Mouse (Mus musculus) MEL-GATA-1-ER (cell line): Measurements from ENCODE around the gene Pspn.

Experiments used
- DNase-seq: peaks from one replicate; pipeline ENCODE4 v3.0.0-alpha.2; 2012; ENCODE audit warnings: low read depth; ENCODE audit errors: extremely low read depth

The Pspn gene

GRCm38 (mm10) chr17:56996506-56996905, 3.3 kb downstream of the Pspn start:
- no peak for DNase-seq

GRCm38 (mm10) chr17:56995046-56995445, 4.8 kb downstream of the Pspn start:
- DNase-seq, result no peak

- DNase-seq, result no peak
Observed at GRCm38 (mm10) chr17:56990966-56991365, 8.9 kb downstream of the Pspn start.

- DNase-seq, result peak; percentile 96
Observed at GRCm38 (mm10) chr17:56990115-56990746, 9.6 kb downstream of the Pspn start, which contains the start of gene Clpp. TSS of gene Clpp (plus strand) at chr17:56990305.

DNA sequence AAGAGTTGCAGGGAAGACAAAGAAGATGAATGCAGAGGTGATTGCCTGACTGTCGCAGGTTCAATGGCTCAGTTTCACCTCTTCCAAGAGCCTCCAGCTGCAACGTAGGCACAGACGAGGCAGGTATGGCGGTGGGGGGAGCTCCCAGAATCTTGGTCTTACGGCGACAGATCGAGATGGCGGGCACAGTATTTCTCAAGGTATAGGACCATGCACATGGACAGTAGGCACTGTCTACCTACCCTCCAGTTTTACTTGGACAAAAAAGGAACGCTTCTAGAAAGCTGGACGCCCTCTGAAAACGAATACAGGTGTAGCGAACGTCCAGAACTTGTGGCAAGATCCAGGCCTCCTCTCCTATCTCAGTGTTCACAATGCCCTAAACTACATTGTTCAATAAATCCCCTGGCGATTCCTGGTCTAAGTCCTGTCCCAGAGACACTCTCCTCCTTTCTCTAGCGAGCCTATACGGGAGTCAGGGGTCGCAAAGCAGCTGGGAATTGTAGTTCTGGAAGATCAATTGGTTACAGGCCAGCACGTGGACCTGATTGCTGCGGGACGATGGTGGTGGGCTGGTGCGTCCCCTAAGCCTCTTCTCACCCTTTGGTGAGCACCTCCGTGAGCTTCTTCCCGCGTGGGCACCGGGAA, 10.2 kb downstream of the Pspn start:
- DNase-seq, result peak; percentile 84

DNA sequence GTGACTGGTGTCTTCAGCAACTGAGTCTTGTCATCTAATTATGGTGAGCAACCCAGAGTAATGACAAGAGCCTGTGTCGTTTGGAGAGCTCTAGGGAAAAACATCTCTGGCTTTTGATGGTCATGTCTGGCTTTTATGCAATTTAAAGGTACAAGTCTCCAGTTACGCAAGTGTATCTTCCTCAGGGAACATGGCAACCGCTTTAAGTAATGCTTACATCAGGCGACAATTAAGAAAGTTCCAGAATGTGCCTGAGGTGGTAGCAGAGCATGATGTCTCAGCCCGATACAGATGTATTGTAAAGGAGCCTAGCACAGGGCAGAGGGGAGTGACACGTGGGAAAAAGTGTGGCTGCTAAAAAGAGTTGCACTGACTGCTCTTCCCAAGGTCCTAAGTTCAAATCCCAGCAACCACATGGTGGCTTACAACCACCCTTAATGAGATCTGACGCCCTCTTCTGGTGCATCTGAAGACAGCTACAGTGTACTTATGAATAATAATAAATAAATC, 10.8 kb downstream of the Pspn start:
- no peak for DNase-seq

- no peak for DNase-seq
Observed at GRCm38 (mm10) chr17:56988441-56988840, 11.4 kb downstream of the Pspn start.

DNA sequence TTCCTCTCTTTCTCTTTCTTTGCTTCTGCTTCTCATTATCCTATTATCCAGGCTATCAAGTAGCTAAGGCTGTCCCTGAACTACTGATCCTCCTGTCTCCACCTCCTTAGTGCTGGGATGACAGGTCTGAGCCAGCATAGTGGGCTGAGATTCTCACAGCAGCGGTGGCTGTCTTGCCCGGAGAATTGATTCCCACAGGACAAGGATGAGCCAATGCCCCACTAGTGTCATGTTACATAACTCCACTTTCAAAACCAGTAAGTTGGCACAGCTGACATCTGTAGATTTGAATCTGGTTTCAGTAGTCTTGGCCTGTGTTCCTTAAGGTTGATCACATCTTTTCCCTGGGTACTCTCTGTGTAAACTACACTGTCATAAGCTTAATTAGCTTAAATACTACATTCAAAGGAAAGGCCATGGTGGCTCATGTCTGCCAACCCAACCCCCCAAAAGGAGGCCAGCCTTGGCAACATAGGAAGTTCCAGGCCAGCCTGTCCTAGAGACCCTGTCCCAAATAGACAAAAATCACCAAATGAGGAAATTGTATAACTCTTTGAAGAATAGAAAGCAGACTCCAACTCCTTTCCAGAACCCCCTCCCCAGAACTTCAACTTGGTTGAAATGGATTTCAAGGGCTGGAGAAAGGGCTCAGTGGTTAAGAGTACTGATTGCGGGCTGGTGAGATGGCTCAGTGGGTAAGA, 13.6 kb downstream of the Pspn start:
- no peak for DNase-seq

DNA sequence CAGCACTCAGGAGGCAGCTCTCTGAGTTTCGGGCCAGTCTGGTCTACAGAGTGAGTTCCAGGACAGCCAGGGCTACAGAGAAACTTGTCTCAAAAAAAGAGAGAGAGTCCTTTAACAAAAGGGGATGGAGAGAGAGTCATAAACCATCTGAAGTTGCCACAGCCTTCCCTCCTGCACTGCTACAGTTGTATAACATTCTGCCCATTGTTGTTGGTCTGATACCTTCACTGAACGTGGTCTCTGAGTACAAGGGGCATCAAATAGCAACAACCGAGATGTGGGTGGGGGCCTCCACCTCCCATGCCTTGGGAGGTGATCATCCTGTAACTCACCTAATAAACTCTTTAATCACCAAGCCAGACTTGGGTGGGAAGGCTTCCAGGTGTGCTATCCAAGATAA, 14.2 kb downstream of the Pspn start:
- no peak for DNase-seq

DNA sequence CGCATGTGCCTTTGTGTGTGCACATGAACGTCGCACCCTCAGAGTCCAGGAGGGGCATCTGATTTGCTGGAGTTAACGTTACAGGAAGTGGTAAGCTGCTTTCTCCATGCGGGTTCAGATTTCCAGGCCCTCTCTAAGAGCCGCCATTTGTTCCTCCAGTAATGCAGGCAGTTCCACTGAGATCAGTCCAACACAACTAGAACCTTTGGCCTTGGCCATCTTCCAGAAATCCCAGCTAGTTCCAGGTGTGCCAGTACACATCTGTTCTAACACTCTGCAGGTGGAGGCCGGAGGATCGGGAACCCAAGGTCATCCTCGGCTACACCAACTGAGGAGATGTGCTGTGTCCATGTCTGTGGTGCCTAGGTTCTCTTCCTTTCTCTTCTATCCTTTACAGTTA, 14.9 kb downstream of the Pspn start:
- DNase-seq, result no peak

DNA sequence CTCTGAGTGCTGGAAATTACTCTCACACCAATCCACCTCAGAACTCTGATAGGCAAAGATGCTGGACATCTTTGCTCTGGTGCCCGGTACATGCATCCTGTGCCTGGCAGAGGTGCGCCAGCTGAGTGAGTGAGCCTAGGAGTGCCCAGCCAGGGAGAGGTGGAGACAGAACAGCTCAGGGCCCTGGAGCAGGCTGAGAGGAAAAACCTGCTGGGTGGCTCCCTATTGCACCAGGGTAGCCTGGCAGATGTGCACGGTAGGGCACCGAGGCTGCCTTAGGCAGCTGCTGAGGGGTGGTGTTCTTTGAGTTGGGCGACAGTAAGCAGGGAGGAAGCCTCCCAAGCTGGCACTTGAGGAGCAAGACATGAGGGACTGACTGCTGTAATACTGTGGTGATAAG, 17.8 kb downstream of the Pspn start, which contains the start of gene Acer1:
Gene Acer1 (minus strand): TSS at position 114 of the 400 bp plus-strand sequence.
- DNase-seq, result no peak

DNA sequence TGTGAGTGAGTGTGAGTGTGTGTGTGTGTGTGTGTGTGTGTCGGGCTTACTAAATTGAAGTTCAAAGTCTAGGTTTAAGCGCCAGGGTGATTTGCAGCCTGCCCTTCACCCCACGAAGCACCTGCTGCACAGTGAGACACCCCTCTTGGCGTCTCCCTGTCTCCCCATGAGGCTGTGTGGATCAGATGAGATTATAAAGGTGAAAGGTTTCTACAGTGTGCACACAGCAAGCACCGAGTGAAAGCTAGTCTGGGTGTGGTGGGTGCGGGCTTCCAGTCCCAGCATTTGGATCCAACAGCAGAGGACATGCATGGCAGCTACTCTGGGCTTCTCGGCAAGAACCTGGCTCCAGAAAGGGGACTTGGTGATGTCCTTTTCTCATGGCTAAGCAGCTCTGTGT, 18.8 kb downstream of the Pspn start:
- no peak for DNase-seq

- DNase-seq, result no peak
Observed at GRCm38 (mm10) chr17:56979524-56979923, 20.3 kb downstream of the Pspn start.

- DNase-seq, result no peak
Observed at GRCm38 (mm10) chr17:56976531-56977390, 23.1 kb downstream of the Pspn start.

DNA sequence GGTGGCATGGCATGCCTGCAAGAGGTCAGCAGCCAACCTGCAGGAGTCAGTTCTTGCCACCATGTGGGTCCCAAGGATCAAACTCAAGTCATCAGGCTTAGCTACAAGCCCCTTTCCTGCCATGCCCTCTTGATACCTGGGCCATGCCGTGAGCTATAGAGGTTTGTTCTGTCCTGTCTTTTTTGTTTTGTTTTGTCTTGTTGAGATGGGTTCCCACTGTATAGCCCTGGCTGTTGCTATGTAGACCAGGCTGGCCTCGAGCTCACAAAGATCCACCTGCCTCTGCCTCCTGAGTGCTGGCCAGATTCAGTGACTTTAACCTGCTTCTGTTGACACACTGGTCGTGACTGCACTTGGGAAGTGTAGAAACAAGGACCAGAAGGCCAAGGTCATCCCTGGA, 24.4 kb downstream of the Pspn start:
- no peak for DNase-seq

DNA sequence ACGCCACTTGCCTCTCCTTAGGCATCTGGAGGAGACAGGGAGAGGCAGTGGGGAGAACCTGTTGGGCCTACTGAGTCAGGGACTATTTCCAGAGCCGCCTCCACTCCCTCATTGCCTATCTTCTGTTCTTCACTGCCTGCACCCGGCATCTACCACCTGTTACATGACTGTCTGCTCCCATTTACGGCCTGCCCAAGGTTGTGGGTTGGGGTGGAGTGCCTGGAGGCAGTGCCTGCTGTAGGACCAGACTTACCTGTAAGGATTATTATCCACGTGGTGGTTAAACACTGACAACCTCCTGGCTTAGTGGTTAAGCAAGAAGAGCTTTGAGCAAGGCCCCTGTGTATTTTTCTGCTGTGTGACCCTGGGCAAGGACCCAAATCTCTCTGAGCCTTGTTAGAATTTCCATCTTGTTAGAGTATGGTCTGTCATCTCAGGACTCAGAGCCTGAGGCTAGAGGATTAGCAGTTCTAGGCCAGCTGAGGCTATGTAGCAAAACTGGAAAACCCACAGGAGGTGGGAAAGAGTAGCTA, 25.0 kb downstream of the Pspn start:
- no peak for DNase-seq

- DNase-seq, result no peak
Observed at GRCm38 (mm10) chr17:56973956-56974707, 25.7 kb downstream of the Pspn start.

GRCm38 (mm10) chr17:56970081-56970480, 29.7 kb downstream of the Pspn start:
- DNase-seq, result no peak

DNA sequence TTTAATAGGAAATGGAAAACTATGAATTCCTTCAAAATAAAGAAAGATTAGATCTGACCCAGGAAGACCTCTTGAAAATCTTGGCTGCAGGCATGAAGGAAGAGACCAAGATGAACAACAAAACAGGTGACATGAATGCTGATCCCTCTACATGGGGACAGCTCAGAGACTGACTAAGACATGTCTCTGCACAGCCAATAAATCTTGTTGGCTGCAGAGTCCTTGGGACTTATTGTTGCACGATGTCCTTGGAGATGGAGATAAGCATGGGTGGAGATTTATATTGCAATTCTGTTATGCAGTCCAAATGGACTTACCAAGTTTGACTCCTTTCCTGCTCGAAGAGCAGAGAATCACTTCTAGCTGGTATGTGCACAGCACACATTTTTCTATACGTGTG, 30.5 kb downstream of the Pspn start:
- DNase-seq, result no peak

- DNase-seq, result no peak
Observed at GRCm38 (mm10) chr17:56963646-56964045, 36.2 kb downstream of the Pspn start.
